Mouse (Mus musculus) retina, postnatal 1 day (tissue): ENCODE results near the gene Gm2237.
"Not testable (repeated sequence)": the region's sequence is repeated elsewhere in the genome, so short reads cannot be mapped to it uniquely, and the experiment has no call there.

Source experiments
- DNase-seq: peaks from one replicate; pipeline ENCODE4 v3.0.0-alpha.2; 2012

Gm2237 gene

DNA sequence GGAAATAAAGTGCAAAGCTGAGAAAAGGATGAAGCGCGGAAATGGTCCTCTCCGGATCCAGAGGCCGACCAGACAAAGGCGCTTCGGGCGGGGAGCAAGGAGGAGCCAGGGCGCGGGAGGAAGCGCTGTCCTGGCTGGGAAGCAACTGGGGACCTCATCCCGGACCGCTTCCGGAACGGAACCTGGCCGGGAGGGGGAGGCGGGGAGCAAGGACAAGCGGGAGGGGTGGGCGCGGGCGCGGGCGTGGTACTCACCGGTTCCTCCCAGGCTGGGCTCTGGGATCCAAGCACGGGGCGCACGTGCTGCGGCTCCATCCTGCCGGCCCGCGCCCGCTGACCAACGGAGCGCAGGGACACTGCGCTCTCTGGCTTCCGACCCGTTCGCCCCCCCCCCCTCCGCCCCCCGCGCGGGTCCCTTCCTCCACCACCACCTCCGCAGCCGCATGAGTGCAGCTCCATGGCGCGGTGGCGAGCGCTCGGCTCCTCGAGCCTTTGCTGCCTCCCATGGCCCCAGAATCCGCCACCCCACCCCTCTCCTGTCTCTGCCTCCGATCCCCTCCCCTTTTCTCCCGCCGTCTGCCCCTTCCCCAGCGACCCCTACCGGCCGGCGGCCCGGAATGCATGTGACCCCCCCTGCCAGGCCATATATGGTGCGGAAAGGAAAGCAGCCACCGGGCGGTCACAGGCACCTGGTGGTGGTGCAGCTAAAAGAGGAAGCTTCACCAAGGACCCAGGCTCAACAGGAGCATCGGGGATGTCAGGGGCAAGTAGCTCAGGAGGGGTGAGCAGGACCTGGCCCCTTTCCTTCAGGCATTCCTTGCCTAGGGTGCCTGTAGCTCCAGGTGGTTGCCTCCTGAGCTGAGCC lies at the start of gene Gm2237:
Gene Gm2237, minus strand, starts transcription at position 332 of the 864 bp plus-strand sequence.
- DNase-seq: peak; percentile 32

DNA sequence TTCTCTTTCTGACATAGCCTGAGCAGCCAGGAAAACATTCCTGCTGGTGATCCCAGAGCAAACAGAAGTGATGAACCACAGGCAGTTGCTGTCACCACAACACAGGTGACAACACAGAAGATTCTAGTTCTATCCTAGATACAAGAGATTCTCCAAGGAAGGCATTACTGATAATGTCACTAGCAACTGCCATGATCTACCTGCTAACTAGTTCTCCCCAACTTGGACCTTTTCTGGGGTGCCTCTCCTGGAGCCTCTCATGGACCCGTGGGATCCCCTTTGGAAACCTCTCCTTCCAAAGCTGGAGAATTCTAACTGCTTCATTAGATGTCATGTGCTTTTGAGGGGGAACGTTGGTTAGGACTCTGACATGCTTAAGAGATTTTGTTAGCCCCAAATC lies 17.5 kb upstream of the Gm2237 start, which contains the start of gene Gm5458:
Gene Gm5458, minus strand, starts transcription at position 101 of the 400 bp plus-strand sequence.
- DNase-seq: not testable (repeated sequence)

DNA sequence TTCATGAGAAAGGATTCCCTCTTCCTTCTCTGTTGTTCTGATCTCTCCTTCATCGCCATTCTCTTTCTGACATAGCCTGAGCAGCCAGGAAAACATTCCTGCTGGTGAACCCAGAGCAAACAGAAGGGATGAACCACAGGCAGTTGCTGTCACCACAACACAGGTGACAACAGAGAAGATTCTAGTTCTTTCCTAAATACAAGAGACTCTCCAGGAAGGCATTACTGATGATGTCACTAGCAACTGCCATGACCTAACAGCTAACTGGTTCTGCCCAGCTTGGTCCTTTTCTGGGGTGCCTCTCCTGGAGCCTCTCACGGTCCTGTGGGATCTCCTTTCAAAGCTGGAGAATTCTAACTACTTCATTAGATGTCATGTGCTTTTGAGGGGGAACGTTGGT lies 35.1 kb downstream of the Gm2237 start, which contains the start of gene Gm2244:
Gene Gm2244, minus strand, starts transcription at position 101 of the 400 bp plus-strand sequence.
- DNase-seq: not testable (repeated sequence)
